Mouse (Mus musculus) kidney, adult 2 months (tissue): ENCODE data around the gene Leap2.

Experiments
- CTCF ChIP-seq: fragments of 200-500 bp; conservative IDR thresholded peaks from 2 replicates; pipeline ENCODE4 v1.5.1; 2011; ENCODE audit warnings: low read depth, mild to moderate bottlenecking, control low read depth, low read length, moderate library complexity, mixed read lengths; ENCODE audit not compliant: insufficient read depth, insufficient read length
- POLR2A ChIP-seq: fragments of 200-500 bp; IDR thresholded peaks from one replicate; pipeline ENCODE4 v1.6.1; 2011; ENCODE audit warnings: low read depth, low read length, control low read depth

- TF ChIP-seq CTCF (no peak), POLR2A (no peak)
Observed at GRCm38 (mm10) chr11:53447996-53448395, 25.0 kb upstream of the Leap2 start.
